Mouse (Mus musculus): Measurements from ENCODE around the gene Tmie. TPM values are rescaled to one million over a fixed set of nuclear protein-coding genes. Genes with fewer than 3 reads are reported as not detected.

Tmie gene
- polyA plus RNA-seq, 1 experiment = 0.02 TPM

DNA sequence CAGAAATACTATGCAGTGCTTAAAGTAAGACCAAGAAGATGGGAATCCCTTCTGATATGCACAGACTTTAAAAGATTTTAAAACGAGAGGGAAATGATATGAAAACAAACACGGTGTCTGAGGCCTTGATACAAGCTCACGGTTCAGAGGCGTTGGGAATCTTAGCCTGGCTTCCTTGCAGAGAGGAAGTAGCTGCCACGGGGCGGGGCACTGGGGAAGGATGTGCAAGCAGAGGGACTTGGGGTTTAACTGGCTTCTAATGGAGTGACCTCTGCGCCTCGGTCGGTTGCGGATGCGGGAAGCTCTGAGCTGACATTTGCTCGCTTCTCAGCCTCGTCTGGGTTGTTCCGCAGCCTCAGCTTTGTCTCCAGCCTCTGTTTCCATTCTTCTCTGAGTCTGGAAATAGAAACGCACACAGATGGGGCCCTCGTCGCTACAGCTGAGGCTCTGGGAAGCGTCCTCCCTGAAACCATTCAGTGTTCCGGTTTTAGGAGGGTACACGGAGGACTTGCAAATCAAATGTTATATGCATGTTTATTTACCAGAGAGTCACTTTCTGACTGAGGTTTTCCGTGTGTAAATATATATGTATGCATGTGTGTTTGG lies 34.8 kb upstream of the Tmie start:
- no peak overlapping the region for H3ac ChIP-seq (ENCODE audit: control insufficient read depth, insufficient read length)
- no peak for TF ChIP-seq TCF12 (IDR thresholded peaks at IDR 0.05; ENCODE audit: insufficient read depth, poor library complexity, severe bottlenecking)
- no peak for TF ChIP-seq SRF (IDR thresholded peaks at IDR 0.05; ENCODE audit: control insufficient read depth, insufficient read length, low read depth)
- TF ChIP-seq POLR2A (IDR thresholded peaks at IDR 0.05; ENCODE audit: insufficient read length, low read depth) = no peak
- no peak for TF ChIP-seq MYOG (IDR thresholded peaks at IDR 0.05; ENCODE audit: control insufficient read depth in 1 of 3, insufficient read depth in 1 of 3, insufficient read length in 2 of 3, low read depth in 2 of 3)
- TF ChIP-seq MYOD1 (IDR thresholded peaks at IDR 0.05; ENCODE audit: control insufficient read depth in 1 of 3, insufficient read length in 2 of 3, low read depth in 2 of 3) = no peak
- TF ChIP-seq CEBPB (IDR thresholded peaks at IDR 0.05; ENCODE audit: insufficient read depth, poor library complexity, severe bottlenecking) = no peak
- TF ChIP-seq USF1 (IDR thresholded peaks at IDR 0.05; ENCODE audit: low read depth) = no peak
- TF ChIP-seq MAX (IDR thresholded peaks at IDR 0.05; ENCODE audit: low read depth) = no peak
- TF ChIP-seq TCF3 (IDR thresholded peaks at IDR 0.05; ENCODE audit: insufficient read length, low read depth) = no peak
- TF ChIP-seq POLR2AphosphoS2 (IDR thresholded peaks at IDR 0.05; ENCODE audit: insufficient read length, low read depth) = no peak
- no peak for TF ChIP-seq E2F4 (IDR thresholded peaks at IDR 0.05; ENCODE audit: insufficient read depth)
- TF ChIP-seq REST (IDR thresholded peaks at IDR 0.05; ENCODE audit: insufficient read depth, insufficient read length) = no peak
- H3K4me2 ChIP-seq (ENCODE audit: low read depth) = no peak overlapping the region
- H3K36me3 ChIP-seq (ENCODE audit: control insufficient read depth, insufficient read depth) = no peaks in the 10 kb centered on the region
- no peaks in the 10 kb centered on the region for H3K79me2 ChIP-seq (ENCODE audit: control insufficient read depth, insufficient read depth)
- no peak overlapping the region for H3K4me3 ChIP-seq
- H3K27me3 ChIP-seq (ENCODE audit: control insufficient read depth, insufficient read depth, insufficient read length) = peaks cover 26% of the 10 kb centered on the region

DNA sequence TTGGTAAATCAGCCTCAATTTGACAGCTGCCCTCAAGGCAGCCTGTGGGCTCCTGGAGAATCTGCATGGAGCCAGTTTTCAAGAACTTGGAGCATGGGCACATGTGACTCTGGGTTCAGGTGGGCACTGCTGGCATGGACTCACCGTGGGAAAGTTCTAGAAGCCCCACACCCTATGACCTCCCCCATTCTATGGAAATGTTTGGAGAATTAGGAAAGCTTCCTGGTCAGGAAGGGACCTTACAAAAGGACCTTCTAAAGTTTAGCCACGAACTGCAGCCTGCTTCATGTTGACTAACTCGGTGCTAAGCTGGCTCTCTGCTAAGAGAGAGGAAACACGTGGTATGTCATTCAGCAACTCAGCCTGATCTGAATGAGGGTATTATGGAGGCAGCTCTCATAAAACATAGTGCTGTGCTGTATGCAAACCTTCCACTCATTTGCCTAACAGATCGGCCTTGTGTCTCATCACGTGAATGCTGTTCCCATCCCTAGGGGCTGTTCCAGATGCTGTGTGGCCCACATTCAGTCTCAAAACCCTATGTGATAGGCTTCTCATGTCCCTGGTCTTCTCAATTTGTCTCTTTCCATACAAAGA lies 29.6 kb upstream of the Tmie start:
- Histone ChIP-seq H3K4me2 (ENCODE audit: low read depth) (no peak overlapping the region), H3ac (ENCODE audit: control insufficient read depth, insufficient read length) (no peak overlapping the region)
- TF ChIP-seq REST (IDR thresholded peaks at IDR 0.05; ENCODE audit: insufficient read depth, insufficient read length) (no peak), POLR2A (IDR thresholded peaks at IDR 0.05; ENCODE audit: insufficient read length, low read depth) (no peak), CEBPB (IDR thresholded peaks at IDR 0.05; ENCODE audit: insufficient read depth, poor library complexity, severe bottlenecking) (no peak), TCF3 (IDR thresholded peaks at IDR 0.05; ENCODE audit: insufficient read length, low read depth) (no peak), POLR2AphosphoS2 (IDR thresholded peaks at IDR 0.05; ENCODE audit: insufficient read length, low read depth) (no peak), MAX (IDR thresholded peaks at IDR 0.05; ENCODE audit: low read depth) (no peak), E2F4 (IDR thresholded peaks at IDR 0.05; ENCODE audit: insufficient read depth) (no peak), TCF12 (IDR thresholded peaks at IDR 0.05; ENCODE audit: insufficient read depth, poor library complexity, severe bottlenecking) (no peak), MYOD1 (IDR thresholded peaks at IDR 0.05; ENCODE audit: control insufficient read depth in 1 of 3, insufficient read length in 2 of 3, low read depth in 2 of 3) (no peak), USF1 (IDR thresholded peaks at IDR 0.05; ENCODE audit: low read depth) (no peak), SRF (IDR thresholded peaks at IDR 0.05; ENCODE audit: control insufficient read depth, insufficient read length, low read depth) (no peak)

DNA sequence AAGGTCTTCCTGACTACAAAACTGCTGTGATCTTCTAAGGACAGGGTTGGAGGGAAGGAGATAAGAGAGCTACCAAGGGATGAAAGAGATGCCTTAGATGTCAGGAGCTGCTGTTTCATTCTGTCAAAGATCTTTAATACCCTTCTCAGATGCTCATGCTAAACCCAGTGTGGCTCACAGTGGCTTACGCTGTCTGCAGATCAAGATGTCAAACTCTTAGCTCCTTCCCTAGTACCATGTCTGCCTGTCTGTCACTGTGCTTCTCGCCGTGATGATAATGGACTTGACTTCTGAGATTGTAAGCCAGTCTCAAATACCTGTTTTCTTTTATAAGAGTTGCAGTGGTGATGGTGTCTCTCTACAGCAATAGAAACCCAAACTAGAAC lies 28.7 kb upstream of the Tmie start:
- Histone ChIP-seq H3K79me2 (ENCODE audit: control insufficient read depth, insufficient read depth) (no peaks in the 10 kb centered on the region), H3K4me3 (no peak overlapping the region), H3ac (ENCODE audit: control insufficient read depth, insufficient read length) (no peak overlapping the region), H3K27me3 (ENCODE audit: control insufficient read depth, insufficient read depth, insufficient read length) (peaks cover 7% of the 10 kb centered on the region), H3K36me3 (ENCODE audit: control insufficient read depth, insufficient read depth) (no peaks in the 10 kb centered on the region), H3K4me2 (ENCODE audit: low read depth) (no peak overlapping the region)
- TF ChIP-seq TCF3 (IDR thresholded peaks at IDR 0.05; ENCODE audit: insufficient read length, low read depth) (no peak), MYOG (IDR thresholded peaks at IDR 0.05; ENCODE audit: control insufficient read depth in 1 of 3, insufficient read depth in 1 of 3, insufficient read length in 2 of 3, low read depth in 2 of 3) (no peak), TCF12 (IDR thresholded peaks at IDR 0.05; ENCODE audit: insufficient read depth, poor library complexity, severe bottlenecking) (no peak), MAX (IDR thresholded peaks at IDR 0.05; ENCODE audit: low read depth) (no peak), SRF (IDR thresholded peaks at IDR 0.05; ENCODE audit: control insufficient read depth, insufficient read length, low read depth) (no peak), POLR2AphosphoS2 (IDR thresholded peaks at IDR 0.05; ENCODE audit: insufficient read length, low read depth) (no peak), CEBPB (IDR thresholded peaks at IDR 0.05; ENCODE audit: insufficient read depth, poor library complexity, severe bottlenecking) (no peak), POLR2A (IDR thresholded peaks at IDR 0.05; ENCODE audit: insufficient read length, low read depth) (no peak), MYOD1 (IDR thresholded peaks at IDR 0.05; ENCODE audit: control insufficient read depth in 1 of 3, insufficient read length in 2 of 3, low read depth in 2 of 3) (no peak), E2F4 (IDR thresholded peaks at IDR 0.05; ENCODE audit: insufficient read depth) (no peak), REST (IDR thresholded peaks at IDR 0.05; ENCODE audit: insufficient read depth, insufficient read length) (no peak), USF1 (IDR thresholded peaks at IDR 0.05; ENCODE audit: low read depth) (no peak)

More for the DNA sequence above, 29.6 kb upstream of the Tmie start:
- Histone ChIP-seq H3K4me3 (no peak overlapping the region), H3K36me3 (ENCODE audit: control insufficient read depth, insufficient read depth) (no peaks in the 10 kb centered on the region), H3K79me2 (ENCODE audit: control insufficient read depth, insufficient read depth) (no peaks in the 10 kb centered on the region), H3K27me3 (ENCODE audit: control insufficient read depth, insufficient read depth, insufficient read length) (peaks cover 8% of the 10 kb centered on the region)

DNA sequence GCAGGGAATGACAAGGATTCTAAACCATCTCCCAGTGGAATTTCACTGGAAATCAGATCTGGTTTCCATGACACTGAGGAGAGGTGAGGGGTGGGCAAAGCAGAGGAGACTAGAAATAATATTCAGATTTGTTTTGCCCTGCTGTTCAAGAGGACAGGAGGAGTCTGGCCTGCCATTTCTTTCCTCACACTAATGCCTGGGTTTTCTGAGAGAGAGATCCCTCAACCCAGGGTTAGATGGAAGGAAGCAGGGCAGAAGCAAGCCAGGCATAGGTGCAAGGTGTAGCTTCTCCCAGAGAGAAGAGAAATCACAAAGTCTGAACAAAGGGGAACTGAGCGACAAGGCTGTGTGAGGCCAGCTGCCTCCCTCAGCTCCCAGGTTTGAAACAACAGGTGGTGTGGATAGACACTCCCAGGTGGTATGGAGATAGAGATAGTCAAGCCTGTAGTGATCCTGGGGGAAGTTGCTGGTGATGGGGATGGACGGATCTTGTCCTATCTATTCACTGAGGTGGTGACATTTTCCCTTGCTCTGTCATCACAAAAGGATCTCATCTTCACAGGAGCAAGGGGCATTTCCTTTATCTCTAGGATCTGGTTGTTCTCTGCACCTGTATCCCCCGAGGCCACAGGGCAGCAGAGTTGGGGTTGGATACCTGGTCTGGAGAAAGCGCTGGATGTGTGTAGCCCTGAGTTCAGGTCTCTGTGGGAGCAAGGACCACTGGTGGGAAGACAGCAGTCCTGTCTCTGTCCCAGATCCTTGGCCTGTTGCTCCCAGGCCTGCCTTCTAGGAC lies 28.1 kb upstream of the Tmie start:
- Histone ChIP-seq H3K4me2 (ENCODE audit: low read depth) (no peak overlapping the region), H3K4me3 (no peak overlapping the region), H3ac (ENCODE audit: control insufficient read depth, insufficient read length) (no peak overlapping the region), H3K79me2 (ENCODE audit: control insufficient read depth, insufficient read depth) (no peaks in the 10 kb centered on the region), H3K27me3 (ENCODE audit: control insufficient read depth, insufficient read depth, insufficient read length) (peaks cover 4% of the 10 kb centered on the region), H3K36me3 (ENCODE audit: control insufficient read depth, insufficient read depth) (no peaks in the 10 kb centered on the region)
- TF ChIP-seq MYOG (IDR thresholded peaks at IDR 0.05; ENCODE audit: control insufficient read depth in 1 of 3, insufficient read depth in 1 of 3, insufficient read length in 2 of 3, low read depth in 2 of 3) (no peak), TCF12 (IDR thresholded peaks at IDR 0.05; ENCODE audit: insufficient read depth, poor library complexity, severe bottlenecking) (no peak), REST (IDR thresholded peaks at IDR 0.05; ENCODE audit: insufficient read depth, insufficient read length) (no peak), SRF (IDR thresholded peaks at IDR 0.05; ENCODE audit: control insufficient read depth, insufficient read length, low read depth) (no peak), E2F4 (IDR thresholded peaks at IDR 0.05; ENCODE audit: insufficient read depth) (no peak), POLR2A (IDR thresholded peaks at IDR 0.05; ENCODE audit: insufficient read length, low read depth) (no peak), MYOD1 (IDR thresholded peaks at IDR 0.05; ENCODE audit: control insufficient read depth in 1 of 3, insufficient read length in 2 of 3, low read depth in 2 of 3) (no peak), USF1 (IDR thresholded peaks at IDR 0.05; ENCODE audit: low read depth) (no peak), TCF3 (IDR thresholded peaks at IDR 0.05; ENCODE audit: insufficient read length, low read depth) (no peak), CEBPB (IDR thresholded peaks at IDR 0.05; ENCODE audit: insufficient read depth, poor library complexity, severe bottlenecking) (no peak), MAX (IDR thresholded peaks at IDR 0.05; ENCODE audit: low read depth) (no peak), POLR2AphosphoS2 (IDR thresholded peaks at IDR 0.05; ENCODE audit: insufficient read length, low read depth) (no peak)
